Mouse (Mus musculus): ENCODE results near the gene Mapk12. TPM values are rescaled to one million over a fixed set of nuclear protein-coding genes. Genes with fewer than 3 reads are reported as not detected.

Mapk12 gene
- total and polyA plus RNA-seq, 3 experiments: 0.18 TPM; not detected in 2

DNA sequence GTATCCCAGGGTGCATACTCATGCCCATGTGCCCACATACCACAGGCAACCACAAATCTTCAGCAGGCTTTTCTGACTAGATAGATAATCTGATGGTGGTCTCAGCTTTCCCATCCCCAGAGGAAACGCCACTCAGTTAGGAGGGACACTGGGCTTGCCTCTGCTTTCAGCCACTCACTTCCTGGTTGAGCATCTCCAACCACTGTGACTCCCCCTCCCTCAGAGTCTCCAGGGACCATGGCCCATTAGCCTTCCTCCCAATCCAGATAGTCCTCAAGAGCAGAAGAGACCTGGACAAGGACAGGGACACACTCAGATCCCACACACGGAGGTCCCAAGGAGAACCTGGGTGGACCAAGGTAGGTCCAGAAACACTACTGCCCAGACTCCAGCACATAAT is 2.6 kb upstream of the Mapk12 start:
- no peaks in the 10 kb centered on the region for H3K9me3 ChIP-seq (replicated peaks; ENCODE audit: insufficient read depth, low read length)
- no peak overlapping the region for H3K27ac ChIP-seq (ENCODE audit: control insufficient read depth, low read depth, low read length)
- TF ChIP-seq ELF1 (IDR thresholded peaks at IDR 0.05; ENCODE audit: low read depth, low read length) (no peak), MXI1 (IDR thresholded peaks at IDR 0.05; ENCODE audit: low read depth, low read length) (no peak), E2F4 (IDR thresholded peaks at IDR 0.05; ENCODE audit: borderline replicate concordance, low read depth, low read length) (no peak), POLR2A (IDR thresholded peaks at IDR 0.05; ENCODE audit: control insufficient read depth in 1 of 2, insufficient read depth in 1 of 2, low read depth in 1 of 2, low read length in 2 of 2, poor library complexity in 1 of 2) (no peak), NELFE (IDR thresholded peaks at IDR 0.05; ENCODE audit: low read depth, low read length) (no peak), MAZ (IDR thresholded peaks at IDR 0.05; ENCODE audit: low read depth, low read length) (no peak), HCFC1 (IDR thresholded peaks at IDR 0.05; ENCODE audit: low read depth, low read length) (no peak), MYB (IDR thresholded peaks at IDR 0.05; ENCODE audit: low read depth, low read length) (no peak), TAL1 (IDR thresholded peaks at IDR 0.05; ENCODE audit: low read length) (no peak), UBTF (IDR thresholded peaks at IDR 0.05; ENCODE audit: borderline replicate concordance, insufficient read depth, low read depth, low read length) (no peak), SIN3A (IDR thresholded peaks at IDR 0.05; ENCODE audit: low read length) (no peak), CTCF (IDR thresholded peaks at IDR 0.05 in 2 of 3, conservative IDR thresholded peaks at IDR 0.05 in 1 of 3; ENCODE audit: control insufficient read depth in 1 of 3, insufficient read depth in 1 of 3, low read depth in 2 of 3, low read length in 3 of 3, poor library complexity in 1 of 3, severe bottlenecking in 1 of 3) (no peak), ZKSCAN1 (IDR thresholded peaks at IDR 0.05; ENCODE audit: low read depth, low read length) (no peak), SMC3 (IDR thresholded peaks at IDR 0.05; ENCODE audit: low read depth, low read length) (no peak), GATA1 (IDR thresholded peaks at IDR 0.05; ENCODE audit: low read depth, low read length) (no peak), ZMIZ1 (IDR thresholded peaks at IDR 0.05; ENCODE audit: low read depth, low read length) (no peak)
- H3K4me1 ChIP-seq (ENCODE audit: control insufficient read depth in 1 of 2, insufficient read depth in 2 of 2, low read length in 2 of 2): no peaks in the 10 kb centered on the region
- H3K4me3 ChIP-seq (ENCODE audit: control insufficient read depth in 1 of 2, insufficient read depth in 1 of 2, low read depth in 2 of 2, low read length in 2 of 2): no peak overlapping the region
- H3K79me2 ChIP-seq (ENCODE audit: control insufficient read depth, insufficient read depth, low read length, poor library complexity): no peaks in the 10 kb centered on the region
- H3K36me3 ChIP-seq (ENCODE audit: control insufficient read depth in 1 of 2, insufficient read depth in 2 of 2, low read length in 2 of 2): no peaks in the 10 kb centered on the region
- H3K27me3 ChIP-seq (ENCODE audit: control insufficient read depth in 1 of 2, insufficient read depth in 2 of 2, low read length in 2 of 2): no peaks in the 10 kb centered on the region; a peak in 1 of 4 replicates
- DNase-seq (ENCODE audit: low read depth, low spot score): no peak
- no peak overlapping the region for H3K9ac ChIP-seq (ENCODE audit: control insufficient read depth, low read depth, low read length, poor library complexity, severe bottlenecking)

DNA sequence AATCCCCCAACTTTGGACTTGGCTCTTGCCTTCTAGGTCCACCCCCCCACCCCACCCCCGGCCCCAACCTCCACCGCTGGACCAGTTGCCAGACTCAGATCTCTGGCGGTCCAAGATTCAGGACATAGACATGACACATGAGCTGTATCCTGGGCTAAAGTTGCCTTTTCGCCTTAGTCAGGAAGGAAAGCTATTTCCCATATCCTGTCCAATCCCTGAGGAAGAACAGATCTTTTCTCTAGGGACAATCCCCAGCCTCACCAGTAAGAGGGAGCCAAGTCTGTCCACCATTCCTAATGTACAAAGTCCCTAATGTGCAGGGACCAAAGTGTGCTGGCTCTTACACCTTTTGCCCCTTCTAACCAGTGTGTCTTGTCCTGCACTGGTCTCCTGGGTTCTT is 1.4 kb upstream of the Mapk12 start:
- Histone ChIP-seq H3K9ac (ENCODE audit: control insufficient read depth, low read depth, low read length, poor library complexity, severe bottlenecking) (no peak overlapping the region), H3K27ac (ENCODE audit: control insufficient read depth, low read depth, low read length) (no peak overlapping the region), H3K9me3 (replicated peaks; ENCODE audit: insufficient read depth, low read length) (no peaks in the 10 kb centered on the region), H3K27me3 (ENCODE audit: control insufficient read depth in 1 of 2, insufficient read depth in 2 of 2, low read length in 2 of 2) (no peaks in the 10 kb centered on the region; a peak in 1 of 4 replicates), H3K4me3 (ENCODE audit: control insufficient read depth in 1 of 2, insufficient read depth in 1 of 2, low read depth in 2 of 2, low read length in 2 of 2) (no peak overlapping the region), H3K36me3 (ENCODE audit: control insufficient read depth in 1 of 2, insufficient read depth in 2 of 2, low read length in 2 of 2) (no peaks in the 10 kb centered on the region), H3K79me2 (ENCODE audit: control insufficient read depth, insufficient read depth, low read length, poor library complexity) (no peaks in the 10 kb centered on the region), H3K4me1 (ENCODE audit: control insufficient read depth in 1 of 2, insufficient read depth in 2 of 2, low read length in 2 of 2) (no peaks in the 10 kb centered on the region)
- no peak for DNase-seq (ENCODE audit: low read depth, low spot score)
- TF ChIP-seq NRF1 (IDR thresholded peaks at IDR 0.05; ENCODE audit: insufficient read depth, low read depth, low read length, poor library complexity, severe bottlenecking) (no peak), RCOR1 (IDR thresholded peaks at IDR 0.05; ENCODE audit: low read depth, low read length) (no peak), RAD21 (IDR thresholded peaks at IDR 0.05; ENCODE audit: low read depth, low read length) (no peak), CTCF (IDR thresholded peaks at IDR 0.05 in 2 of 3, conservative IDR thresholded peaks at IDR 0.05 in 1 of 3; ENCODE audit: control insufficient read depth in 1 of 3, insufficient read depth in 1 of 3, low read depth in 2 of 3, low read length in 3 of 3, poor library complexity in 1 of 3, severe bottlenecking in 1 of 3) (no peak), TAL1 (IDR thresholded peaks at IDR 0.05; ENCODE audit: low read length) (no peak), MAZ (IDR thresholded peaks at IDR 0.05; ENCODE audit: low read depth, low read length) (no peak), GABPA (IDR thresholded peaks at IDR 0.05; ENCODE audit: low read depth, low read length) (no peak)

Data from MEL (cell line).